Mouse (Mus musculus) layer of hippocampus, adult 8-10 months (tissue): ENCODE measurements around the gene Gm16442. TPM values are rescaled to one million over a fixed set of nuclear protein-coding genes. Genes with fewer than 3 reads are reported as not detected.
"Not testable (repeated sequence)": the region's sequence is repeated elsewhere in the genome, so short reads cannot be mapped to it uniquely, and the experiment has no call there.

Experiments
- DNase-seq, 2 experiments: peaks; one replicate each; pipeline ENCODE4 v3.0.0; 2022; ENCODE audit warnings: low spot score in 2 of 2
- total RNA-seq, 4 experiments: library from RNA; stranded (reverse); gene quantifications; 2 replicates each; pipeline ENCODE4 v1.2.4; 2022

Gene Gm16442
- total RNA-seq: not detected

DNA sequence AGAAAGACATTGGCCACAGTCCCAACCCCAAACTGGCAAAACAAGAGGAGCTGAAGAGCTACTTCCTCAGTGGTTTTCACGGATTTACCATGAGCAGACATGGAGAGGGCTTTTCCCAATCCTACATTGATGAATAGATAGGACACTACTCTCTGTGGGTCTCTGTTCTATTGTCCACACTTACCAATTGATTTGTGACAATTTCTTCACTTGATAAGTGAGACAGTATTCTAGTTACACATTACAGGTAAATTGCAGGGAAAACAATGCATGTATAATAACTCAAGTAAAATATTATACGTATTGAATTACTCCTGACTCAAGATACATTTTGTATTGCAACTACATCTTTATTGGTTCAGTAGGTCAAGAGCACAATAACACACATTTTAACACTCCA lies at the start of gene Gm16442:
Gene Gm16442 (minus strand): TSS at position 101 of the 400 bp plus-strand sequence.
- DNase-seq: not testable (repeated sequence)

DNA sequence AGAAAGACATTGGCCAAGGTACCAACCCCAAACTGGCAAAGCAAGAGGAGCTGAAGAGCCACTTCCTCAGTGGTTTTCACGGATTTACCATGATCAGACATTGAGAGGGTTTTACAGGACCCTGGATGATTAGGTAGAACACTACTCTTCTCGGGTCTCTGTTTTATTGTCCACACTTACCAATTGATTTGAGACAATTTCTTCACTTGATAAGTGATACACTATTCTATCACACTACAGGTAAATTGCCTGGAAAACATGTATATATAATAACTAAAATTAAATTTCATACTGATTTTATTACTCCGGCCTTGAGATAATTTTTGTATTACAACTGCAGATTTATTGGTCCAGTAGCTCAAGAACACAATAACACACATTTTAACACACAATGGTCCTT lies 45.9 kb upstream of the Gm16442 start, which contains the start of gene Vmn1r94:
Gene Vmn1r94 (minus strand): TSS at position 101 of the 400 bp plus-strand sequence.
- DNase-seq: not testable (repeated sequence)

DNA sequence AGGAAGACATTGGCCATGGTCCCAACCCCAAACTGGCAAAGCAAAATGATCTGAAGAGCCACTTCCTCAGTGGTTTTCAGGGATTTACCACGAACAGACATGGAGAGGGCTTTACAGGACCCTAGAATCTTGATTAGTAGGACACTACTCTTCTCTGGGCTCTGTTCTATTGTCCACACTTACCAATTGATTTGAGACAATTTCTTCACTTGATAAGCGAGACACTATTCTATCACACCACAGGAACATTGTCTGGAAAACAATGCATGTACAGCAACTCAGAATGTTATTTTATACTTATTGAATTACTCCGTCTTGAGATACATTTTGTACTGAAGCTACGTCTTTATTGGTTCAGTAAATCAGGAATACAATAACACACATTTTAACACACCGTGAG lies 16.6 kb upstream of the Gm16442 start, which contains the start of gene Vmn1r93:
Gene Vmn1r93 (minus strand): TSS at position 101 of the 400 bp plus-strand sequence.
- DNase-seq: not testable (repeated sequence)

DNA sequence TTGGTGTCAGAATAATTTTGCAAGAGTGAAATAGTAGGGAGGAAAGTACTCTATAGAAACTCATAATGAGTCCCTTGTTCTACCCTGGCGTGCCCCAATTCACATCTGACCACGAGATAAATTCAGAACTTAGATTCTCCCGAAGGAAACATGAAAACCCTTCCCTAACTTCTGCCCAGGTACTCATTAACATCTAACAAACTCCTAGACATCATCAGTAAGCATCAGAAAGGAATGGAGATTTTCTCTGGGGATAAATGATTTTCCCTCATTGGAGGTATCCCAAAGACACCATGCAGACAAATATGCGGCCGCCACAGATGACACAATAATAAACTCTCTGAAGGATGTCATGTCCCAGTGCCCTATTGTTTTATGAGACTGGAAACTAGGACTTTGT lies 23.0 kb downstream of the Gm16442 start, which contains the start of gene Vmn1r91:
Gene Vmn1r91 (plus strand): TSS at position 301 of the 400 bp plus-strand sequence.
- DNase-seq: not testable (repeated sequence)

DNA sequence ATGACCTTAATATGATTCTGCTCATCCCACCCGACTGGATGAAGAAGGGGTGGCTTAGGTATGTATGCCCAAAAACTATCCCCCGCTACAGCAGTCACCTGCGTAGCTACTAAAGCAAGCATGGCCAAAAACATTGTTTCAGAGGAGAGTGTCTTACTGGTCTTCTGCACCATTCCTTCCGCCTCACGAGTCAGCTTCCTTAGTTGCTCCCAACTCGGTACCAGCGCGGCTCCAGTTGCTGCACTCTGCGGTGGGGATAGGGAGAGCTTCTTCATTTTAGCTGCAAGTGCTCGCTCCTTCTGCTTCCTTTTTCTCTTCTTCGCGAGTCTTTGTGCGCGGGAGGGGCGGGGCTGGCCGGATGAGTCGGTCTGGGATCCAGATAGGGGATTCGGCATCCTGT lies 44.3 kb downstream of the Gm16442 start:
- DNase-seq: not testable (repeated sequence)

Other genes starting within 250 kb of the Gm16442 start
- gene Ceacam19, start 234.6 kb downstream of the Gm16442 start, total RNA-seq: not detected
- 10 to 100 TPM; 12.5 to 16.1 (median 13.8) TPM for gene Pvr, start 201.4 kb downstream of the Gm16442 start, total RNA-seq
- under 1 TPM in 1 of 4 experiments, not detected in 3; 0.20 TPM for gene Igsf23, start 171.8 kb downstream of the Gm16442 start, total RNA-seq
- gene Ceacam20, start 157.2 kb downstream of the Gm16442 start, total RNA-seq: not detected
- not detected for gene Nlrp9b, start 131.1 kb downstream of the Gm16442 start, total RNA-seq
- not detected for gene Vmn1r91, start 22.9 kb downstream of the Gm16442 start, total RNA-seq
- not detected for gene Vmn1r93, start 16.5 kb upstream of the Gm16442 start, total RNA-seq
- not detected for gene Vmn1r94, start 45.8 kb upstream of the Gm16442 start, total RNA-seq
- not detected for gene Vmn1r95, start 71.1 kb upstream of the Gm16442 start, total RNA-seq
- gene Gm6164, start 83.0 kb upstream of the Gm16442 start, total RNA-seq: not detected
- gene Gm4498, start 111.2 kb upstream of the Gm16442 start, total RNA-seq: not detected
- not detected for gene Gm5890, start 140.3 kb upstream of the Gm16442 start, total RNA-seq
- not detected for gene Gm4133, start 211.5 kb upstream of the Gm16442 start, total RNA-seq